Mouse (Mus musculus) c-Kit-positive CD71-negative TER-119-negative erythroid progenitor cells, embryonic 14.5 days (primary cell): ENCODE results near the gene Kcnip2.

ENCODE experiments used
- DNase-seq: peaks from one replicate; pipeline ENCODE4 v3.0.0-alpha.2; 2013; ENCODE audit warnings: low read depth

Kcnip2 gene

DNA sequence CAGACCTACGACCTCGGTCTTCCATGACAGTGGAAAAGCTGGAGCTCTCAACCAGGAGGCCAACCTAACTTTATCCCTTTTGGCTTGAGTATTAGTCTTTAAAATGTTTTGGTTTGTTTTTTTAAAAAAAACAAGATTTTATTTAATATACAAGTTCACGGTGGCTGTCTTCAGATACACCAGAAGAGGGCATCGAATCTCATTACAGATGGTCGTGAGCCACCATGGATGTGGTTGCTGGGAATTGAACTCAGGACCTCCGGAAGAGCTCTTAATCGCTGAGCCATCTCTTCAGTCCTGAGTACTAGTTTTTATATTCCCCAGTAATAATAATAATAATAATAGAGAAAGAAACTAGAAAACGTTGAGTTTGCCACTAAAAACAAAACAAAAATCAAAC is 34.2 kb downstream of the Kcnip2 start:
- DNase-seq = no peak

GRCm38 (mm10) chr19:45780350-45780915 is 35.4 kb downstream of the Kcnip2 start:
- DNase-seq = no peak

- DNase-seq = no peak
Measured at GRCm38 (mm10) chr19:45775486-45775885, 40.4 kb downstream of the Kcnip2 start.

DNA sequence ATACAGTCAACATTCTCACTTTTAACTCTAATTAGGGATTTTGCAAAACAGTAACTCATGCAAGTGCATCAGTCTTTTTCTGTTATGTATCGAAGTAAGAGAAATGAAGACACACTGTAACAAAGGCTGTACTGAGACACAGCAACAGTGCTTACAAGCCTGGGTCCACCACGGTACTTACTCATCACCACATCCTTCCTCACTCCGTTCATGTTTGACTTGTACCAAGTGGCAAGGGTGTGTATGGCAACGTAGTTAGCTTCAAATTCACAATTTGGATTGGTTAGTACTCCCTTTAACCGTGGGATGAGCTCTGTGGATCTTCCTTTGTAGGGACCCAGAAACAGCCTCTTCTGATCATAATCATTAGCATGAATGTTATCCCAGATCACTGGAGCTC is 44.4 kb downstream of the Kcnip2 start:
- no peak for DNase-seq

DNA sequence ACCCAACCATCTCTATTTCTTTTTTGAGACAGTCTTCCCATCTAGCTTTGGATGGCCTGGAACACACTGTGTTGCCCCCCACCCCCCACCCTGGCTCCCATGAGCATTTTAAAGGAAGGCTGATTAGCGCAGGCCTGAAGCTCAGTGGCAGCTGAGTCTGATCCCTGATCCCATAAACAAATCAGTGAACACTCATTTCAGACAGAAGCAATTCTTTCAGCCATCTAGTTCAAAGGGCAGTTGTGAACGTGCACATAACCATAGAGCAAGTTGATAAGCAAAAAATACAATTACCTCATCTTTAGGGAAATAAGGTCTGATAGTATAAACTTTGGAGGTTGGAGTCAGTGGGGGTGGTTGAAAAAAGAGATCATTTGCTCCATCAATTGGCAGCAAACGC is 55.1 kb downstream of the Kcnip2 start:
- DNase-seq = no peak

GRCm38 (mm10) chr19:45758671-45759070 is 57.2 kb downstream of the Kcnip2 start:
- no peak for DNase-seq

GRCm38 (mm10) chr19:45753551-45753950 is 62.3 kb downstream of the Kcnip2 start:
- no peak for DNase-seq

DNA sequence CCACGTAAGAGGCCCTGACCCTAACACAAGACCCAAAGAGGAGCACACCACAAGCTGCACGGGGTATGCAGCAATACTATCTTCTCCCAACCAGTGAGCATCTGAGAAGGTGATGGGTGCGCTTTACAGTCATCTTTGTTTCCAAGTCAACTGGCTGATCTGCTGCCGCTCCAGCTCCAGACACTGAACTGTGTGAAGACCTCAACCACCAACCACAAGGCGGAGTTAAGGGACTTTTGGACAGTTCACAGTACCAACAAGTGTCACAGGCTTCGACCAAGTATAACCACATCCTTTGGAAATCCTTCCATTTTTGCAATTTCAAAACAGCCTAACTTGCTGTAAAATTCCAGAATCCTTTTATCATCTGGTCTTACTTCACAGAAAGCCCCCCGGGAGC is 64.0 kb downstream of the Kcnip2 start:
- DNase-seq = no peak

- DNase-seq = peak; percentile 81
Measured at GRCm38 (mm10) chr19:45749243-45750043, 66.4 kb downstream of the Kcnip2 start, which contains the start of gene Npm3. Gene Npm3 (minus strand): TSS chr19:45749591.

DNA sequence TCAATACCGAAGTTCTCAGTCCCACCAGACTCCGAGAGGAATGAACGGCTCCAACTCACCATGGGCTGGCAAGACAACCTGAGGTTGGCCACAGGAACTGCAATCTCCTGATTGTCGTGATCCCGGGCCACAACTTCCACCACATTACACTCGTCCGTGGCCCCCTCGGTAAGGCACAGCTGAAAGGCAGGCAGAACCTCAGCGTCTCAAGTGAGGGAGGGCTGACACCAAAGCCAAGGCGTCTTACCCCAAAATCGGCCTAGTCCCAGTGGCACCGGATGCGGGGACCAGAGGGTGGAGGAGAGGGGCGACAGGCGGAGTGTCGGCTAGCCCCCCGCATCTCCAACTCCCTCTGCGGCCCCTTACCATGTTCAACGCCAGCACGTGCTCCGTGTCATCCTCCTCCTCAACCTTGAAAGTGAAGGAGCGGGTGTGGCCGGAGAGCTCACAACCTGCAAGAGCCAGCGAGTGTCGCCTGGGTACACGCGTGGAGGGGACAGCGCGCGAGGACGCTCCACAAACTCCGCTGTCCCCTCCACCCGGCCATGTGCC is 67.1 kb downstream of the Kcnip2 start:
- DNase-seq = no peak

DNA sequence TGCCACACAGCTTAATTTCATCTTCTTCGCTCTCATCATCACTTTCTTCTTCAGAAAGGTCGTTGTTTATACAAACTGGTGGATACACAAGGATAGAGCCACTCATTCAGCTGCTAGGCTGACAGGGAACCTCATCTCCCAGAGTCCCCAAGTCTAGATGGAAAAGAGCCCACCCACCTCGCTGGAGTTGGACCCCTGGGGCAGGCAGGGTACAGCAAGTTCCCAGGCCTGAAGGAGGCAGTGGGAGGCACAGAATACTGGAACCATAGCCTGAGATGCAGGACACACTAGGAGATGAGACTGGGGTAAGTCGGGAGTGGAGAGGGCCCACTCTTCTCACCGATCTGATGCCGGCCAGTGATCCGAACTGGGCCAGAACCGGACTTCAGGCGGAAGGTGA is 67.7 kb downstream of the Kcnip2 start:
- no peak for DNase-seq

GRCm38 (mm10) chr19:45747028-45747867 is 68.6 kb downstream of the Kcnip2 start:
- DNase-seq = peak; percentile 92

DNA sequence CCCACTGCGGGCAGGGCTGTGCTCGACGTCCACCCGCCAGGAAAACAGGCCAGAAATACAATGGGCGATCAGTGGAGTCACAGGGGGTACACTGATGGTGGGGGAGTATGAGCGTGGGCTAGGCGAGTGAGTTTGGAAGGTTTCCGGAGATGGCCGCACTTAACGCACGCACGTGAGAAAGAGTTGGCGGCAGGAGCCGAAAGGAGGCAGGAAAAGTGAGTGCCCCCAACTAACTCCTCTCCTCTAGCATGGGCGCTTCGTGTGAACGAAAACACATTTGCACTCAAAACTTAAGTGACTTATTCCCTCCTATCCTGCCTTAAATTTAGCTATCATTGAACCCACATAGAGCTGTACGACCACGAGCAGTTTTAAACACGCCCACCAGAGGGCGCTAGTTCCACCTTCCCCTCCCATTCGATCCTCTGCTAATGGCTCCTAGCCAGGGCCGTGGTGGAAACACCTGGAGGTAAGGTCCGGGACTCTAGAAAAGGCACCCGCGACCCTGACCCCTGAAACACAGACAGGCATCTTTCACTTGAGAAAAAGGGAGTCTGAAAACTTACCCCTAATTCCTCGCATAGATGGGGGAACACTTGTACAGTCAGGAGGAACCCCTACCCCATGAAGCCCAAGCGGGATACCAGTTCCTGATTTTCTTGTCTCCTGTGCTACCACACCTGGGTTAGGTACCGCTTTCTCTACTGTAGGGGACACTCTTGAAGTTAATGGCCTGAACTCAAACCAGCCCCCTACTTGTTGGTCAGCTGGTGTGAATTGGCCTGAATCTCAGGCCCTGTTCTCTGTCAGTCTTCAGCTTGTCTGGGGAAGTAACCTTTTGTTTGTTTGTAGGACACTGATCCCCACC is 69.5 kb downstream of the Kcnip2 start:
- peak; percentile 79 for DNase-seq

DNA sequence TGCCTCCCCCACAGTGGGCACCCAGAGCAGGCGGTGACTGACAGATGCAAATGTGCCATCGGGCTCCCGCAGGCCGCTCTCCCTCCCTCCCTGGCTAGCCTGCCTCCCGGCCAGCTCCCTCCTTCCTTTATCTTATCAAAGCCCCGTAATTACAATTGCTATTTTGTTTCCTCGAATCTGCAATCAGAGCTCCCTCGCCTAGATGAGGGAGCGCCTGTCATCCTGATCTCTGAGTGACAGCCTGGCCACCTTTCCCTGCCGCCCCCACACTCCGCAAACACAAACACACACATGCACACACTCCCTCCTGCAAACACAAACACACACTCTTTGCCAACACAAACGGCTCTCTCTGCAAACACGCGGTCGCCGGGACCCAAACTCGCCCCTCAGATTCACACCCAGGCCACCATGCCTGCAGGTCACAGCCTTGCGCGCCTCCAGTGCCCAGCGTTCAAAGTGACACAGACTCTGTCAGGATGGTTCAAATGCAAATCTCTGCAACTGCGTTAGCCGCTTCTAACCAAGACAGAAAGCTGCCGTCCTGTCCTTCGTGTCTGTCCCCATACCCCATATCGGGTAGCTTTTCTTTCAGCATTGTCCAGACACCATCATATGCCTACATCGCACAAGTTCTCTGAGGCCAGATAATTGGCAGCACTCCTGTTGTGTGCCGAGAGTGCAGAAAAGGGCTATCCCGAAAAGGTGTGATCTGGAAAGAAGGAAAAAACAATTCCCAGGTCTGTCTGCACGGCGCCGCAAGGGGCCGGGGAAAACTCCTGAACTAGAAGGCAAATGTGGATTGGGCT is 70.3 kb downstream of the Kcnip2 start:
- DNase-seq = no peak

DNA sequence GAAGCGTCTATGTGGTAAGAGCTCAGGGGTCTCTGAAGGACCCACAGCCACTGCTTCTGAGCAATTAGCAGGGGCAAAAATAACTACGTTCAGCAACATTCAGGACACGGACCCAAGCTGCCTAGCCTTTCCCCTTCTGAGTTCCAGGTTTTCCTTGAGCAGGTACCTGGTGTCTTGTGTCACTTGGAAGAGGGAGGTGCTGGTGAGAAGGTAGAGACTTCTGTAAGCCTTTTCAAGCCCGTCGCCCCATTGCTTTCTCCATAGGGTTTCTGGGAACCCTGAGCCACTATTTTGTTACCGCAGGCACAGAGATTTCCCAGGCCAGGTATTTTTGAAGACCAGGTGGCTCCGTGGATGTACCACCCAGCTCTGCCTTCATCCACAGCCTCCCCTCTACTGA is 72.2 kb downstream of the Kcnip2 start:
- DNase-seq = no peak

DNA sequence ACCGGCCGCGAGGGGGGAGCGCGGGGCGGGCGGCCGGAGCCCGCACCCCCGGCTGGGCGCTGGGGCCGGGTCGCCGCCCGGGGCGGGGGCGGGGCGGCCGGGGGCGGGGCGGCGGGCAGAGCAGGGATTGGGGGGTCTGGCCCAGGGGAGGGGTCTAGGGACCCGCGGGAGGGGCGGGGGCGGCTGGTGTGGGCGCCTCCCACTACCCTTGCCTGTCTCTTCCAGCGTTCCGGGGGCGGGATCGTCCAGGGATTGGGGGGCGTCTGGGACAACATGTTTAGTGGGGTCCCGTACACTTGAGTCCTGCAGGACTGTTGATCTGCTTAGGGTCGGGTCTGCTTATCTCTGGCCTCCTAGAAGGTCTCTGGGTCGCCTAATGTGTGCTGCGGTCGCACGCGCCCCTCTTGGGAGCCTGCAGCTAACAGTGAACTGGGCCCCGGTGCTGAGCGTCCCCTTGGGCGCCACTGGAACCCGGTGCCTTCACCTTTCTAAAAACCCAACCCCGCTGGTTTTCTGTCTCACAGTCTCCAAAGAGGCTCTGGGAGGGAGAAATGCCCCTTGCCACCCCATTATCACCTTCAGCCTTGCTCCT is 72.8 kb downstream of the Kcnip2 start:
- no peak for DNase-seq

GRCm38 (mm10) chr19:45742218-45742983 is 73.5 kb downstream of the Kcnip2 start, which contains the start of gene Fgf8:
Gene Fgf8 (minus strand): TSS chr19:45742915.
- no peak for DNase-seq
